Mouse (Mus musculus) heart, postnatal 0 days (tissue): ENCODE measurements around the gene Spata18. TPM values are rescaled to one million over a fixed set of nuclear protein-coding genes. Genes with fewer than 3 reads are reported as not detected.

Source experiments
- ATAC-seq: fragments of 200-750 bp; cut with Nextera tagmentation; 2 replicates; pipeline ENCODE4 v1.8.0; 2017; ENCODE audit warnings: low read depth, moderate number of reproducible peaks, moderate library complexity; ENCODE audit not compliant: insufficient read depth
- DNase-seq: peaks from one replicate; pipeline ENCODE4 v3.0.0-alpha.2; 2016; ENCODE audit warnings: low spot score
- H3K27ac ChIP-seq: fragments of 300-500 bp; sonication (generic); 2 replicates; pipeline ENCODE4 v1.5.1; 2014; ENCODE audit warnings: low read depth, mild to moderate bottlenecking
- H3K27me3 ChIP-seq: fragments of 300-500 bp; sonication (generic); 2 replicates; pipeline ENCODE4 v1.6.1; 2014; ENCODE audit warnings: low read length, mixed read lengths; ENCODE audit not compliant: control insufficient read depth, insufficient read depth
- H3K36me3 ChIP-seq: fragments of 300-500 bp; sonication (generic); replicated peaks from 2 replicates; pipeline ENCODE4 v1.6.1; 2014; ENCODE audit warnings: low read length, mixed read lengths; ENCODE audit not compliant: control insufficient read depth, insufficient read depth
- H3K4me1 ChIP-seq: fragments of 300-500 bp; sonication (generic); 2 replicates; pipeline ENCODE4 v1.6.1; 2014; ENCODE audit warnings: antibody characterized with exemption; ENCODE audit not compliant: control insufficient read depth, insufficient read depth
- H3K4me2 ChIP-seq: fragments of 300-500 bp; sonication (generic); 2 replicates; pipeline ENCODE4 v1.6.1; 2014; ENCODE audit warnings: low read depth, mild to moderate bottlenecking, low read length, moderate library complexity
- H3K4me3 ChIP-seq: fragments of 300-500 bp; sonication (generic); 2 replicates; pipeline ENCODE4 v1.5.1; 2014; ENCODE audit warnings: low read depth, low read length
- H3K9ac ChIP-seq: fragments of 300-500 bp; sonication (generic); replicated peaks from 2 replicates; pipeline ENCODE4 v1.6.1; 2014; ENCODE audit warnings: low read depth, low read length, mixed read lengths
- H3K9me3 ChIP-seq: fragments of 300-500 bp; sonication (generic); replicated peaks from 2 replicates; pipeline ENCODE4 v1.6.1; 2016; ENCODE audit warnings: low read length; ENCODE audit not compliant: control insufficient read depth
- CTCF ChIP-seq: IDR thresholded peaks from 2 replicates; pipeline ENCODE4 v1.5.1; 2016; ENCODE audit warnings: antibody characterized with exemption, control low read depth, low read depth
- EP300 ChIP-seq: IDR thresholded peaks from 2 replicates; pipeline ENCODE4 v1.6.1; 2016; ENCODE audit warnings: antibody characterized with exemption, low read depth
- WGBS: fragments of 180-500 bp; shearing (Covaris S2); extraction: QIAGEN DNeasy Blood & Tissue Kit; methylation state at CpG from one replicate; pipeline ENCODE4 v1.1.7; 2014; 5-methylcytosine and 5-hydroxymethylcytosine counted together
- polyA plus RNA-seq: library from polyadenylated mRNA; unstranded; fragments of >200 nt; fragmentation: Nextera tagmentation; extraction: Ambion mirVana; gene quantifications from 2 replicates; pipeline ENCODE4 v1.2.1, GENCODE M21; 2015
- total RNA-seq: library from RNA; depleted of rRNA; stranded (reverse); fragments of >200 nt; gene quantifications from 2 replicates; pipeline ENCODE4 v1.2.3, GENCODE M21; 2014; ENCODE audit warnings: low replicate concordance; rRNA removed

Gene Spata18
- total and polyA plus RNA-seq, 2 experiments from 2014 or later, result 0.27 to 0.87 TPM

DNA sequence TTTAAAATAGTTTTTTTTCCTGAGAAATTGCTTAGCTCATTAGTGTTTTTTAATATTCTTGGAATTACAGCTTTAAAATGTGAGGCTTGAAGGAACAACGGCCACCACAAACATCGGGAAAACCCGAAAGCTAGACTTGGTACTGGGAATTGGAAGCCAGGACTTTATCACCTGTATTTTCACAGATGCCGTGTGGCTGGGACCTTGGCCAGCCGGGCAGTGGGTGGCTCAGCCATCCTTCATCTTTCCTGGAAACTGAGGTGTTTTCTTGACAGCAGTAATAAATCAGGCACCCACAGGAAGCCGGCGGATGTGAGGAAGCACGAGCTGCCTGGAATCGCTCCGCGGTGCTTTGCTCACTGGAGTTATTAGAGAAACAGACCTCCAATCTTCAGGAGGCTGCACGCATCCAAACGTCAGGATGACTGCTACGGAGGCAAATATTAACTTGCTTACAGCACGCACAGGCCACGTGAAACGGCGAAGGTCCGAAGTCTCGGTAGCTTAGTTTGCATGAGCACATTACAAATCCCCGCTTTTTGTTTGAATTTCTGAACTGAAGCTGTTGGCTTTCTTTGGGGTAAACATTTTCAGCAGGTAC is 70.6 kb downstream of the Spata18 start:
- Histone ChIP-seq H3K9me3 (no peaks in the 10 kb centered on the region), H3K4me1 (no peaks in the 10 kb centered on the region), H3K27me3 (no peaks in the 10 kb centered on the region), H3K27ac (no peak overlapping the region), H3K36me3 (no peaks in the 10 kb centered on the region), H3K9ac (no peak overlapping the region), H3K4me2 (no peak overlapping the region), H3K4me3 (no peak overlapping the region)
- WGBS, result 76% methylated on average over 21 of the region's 21 CpGs
- no peak for TF ChIP-seq CTCF
- TF ChIP-seq EP300, result no peak
- ATAC-seq, result no peak
- DNase-seq, result no peak

DNA sequence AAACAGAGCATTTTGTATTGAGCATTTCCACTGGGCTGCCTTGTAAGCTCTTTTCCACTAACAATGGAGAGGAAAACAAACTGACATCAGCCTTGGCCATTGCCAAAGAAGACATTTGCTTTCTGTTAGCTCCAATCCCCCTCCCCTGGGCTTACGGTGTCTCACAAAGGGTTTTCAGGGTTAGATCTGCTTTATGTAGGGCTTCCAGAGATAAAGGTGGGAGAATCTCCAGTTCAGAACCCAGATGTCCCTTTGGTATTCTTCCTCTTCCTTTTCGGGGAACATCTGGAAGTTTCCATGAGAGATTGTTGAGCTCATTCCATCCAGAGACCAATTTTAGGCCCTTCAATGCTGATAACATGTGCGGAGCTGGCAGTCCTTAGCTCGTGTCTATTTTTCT is 74.8 kb downstream of the Spata18 start:
- H3K36me3 ChIP-seq, result no peaks in the 10 kb centered on the region
- H3K4me3 ChIP-seq, result no peak overlapping the region
- H3K27me3 ChIP-seq, result no peaks in the 10 kb centered on the region
- no peak overlapping the region for H3K27ac ChIP-seq
- DNase-seq (peak; percentile 22), ATAC-seq (0 out of 2 replicates have a peak, but pooled peaks have one; percentile 27)
- no peak for TF ChIP-seq EP300
- TF ChIP-seq CTCF, result no peak
- WGBS, result 57% methylated on average over 4 of the region's 4 CpGs
- no peaks in the 10 kb centered on the region for H3K9me3 ChIP-seq
- H3K4me2 ChIP-seq, result no peak overlapping the region
- H3K9ac ChIP-seq, result no peak overlapping the region
- no peaks in the 10 kb centered on the region for H3K4me1 ChIP-seq

DNA sequence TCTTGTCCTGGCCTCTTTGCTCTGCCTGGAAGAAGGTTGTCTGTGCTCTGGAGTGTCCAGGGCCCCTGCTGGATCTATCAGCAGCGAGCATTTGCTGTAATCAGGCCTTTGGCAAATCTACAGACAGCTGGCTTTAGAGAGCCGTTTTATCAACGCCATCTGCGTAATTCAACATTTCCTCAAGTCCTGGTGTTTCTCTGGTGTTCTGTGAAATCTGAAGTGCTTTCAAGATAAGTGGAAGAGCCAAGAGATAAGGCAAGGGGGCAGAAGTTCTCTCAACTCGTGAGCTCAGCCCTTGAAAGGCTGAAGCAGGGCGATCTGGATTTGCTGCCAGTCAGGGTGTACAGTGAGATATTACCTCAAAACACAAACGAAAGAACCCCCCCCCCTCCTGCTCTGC is 77.5 kb downstream of the Spata18 start:
- WGBS, result 21% methylated on average over 7 of the region's 7 CpGs
- no peak overlapping the region for H3K27ac ChIP-seq
- H3K4me2 ChIP-seq, result no peak overlapping the region
- H3K4me1 ChIP-seq, result no peaks in the 10 kb centered on the region
- no peak for ATAC-seq
- no peak overlapping the region for H3K9ac ChIP-seq
- H3K36me3 ChIP-seq, result no peaks in the 10 kb centered on the region
- H3K27me3 ChIP-seq, result no peaks in the 10 kb centered on the region
- TF ChIP-seq CTCF (no peak), EP300 (no peak)
- no peak overlapping the region for H3K4me3 ChIP-seq
- DNase-seq, result no peak
- H3K9me3 ChIP-seq, result no peaks in the 10 kb centered on the region

Other genes with a start within 250 kb of the Spata18 start
- gene Cwh43, start 245.3 kb upstream of the Spata18 start, total RNA-seq, result not detected in 2 replicates
- 0.08 TPM in 1 of 2 replicates, not detected in the other for gene Cwh43, start 245.3 kb upstream of the Spata18 start, polyA plus RNA-seq
- 5.2 and 5.6 TPM in 2 replicates for gene Dcun1d4, start 170.4 kb upstream of the Spata18 start, total RNA-seq
- 9.9 and 10.4 TPM in 2 replicates for gene Dcun1d4, start 170.4 kb upstream of the Spata18 start, polyA plus RNA-seq
- gene Lrrc66, start 18.9 kb upstream of the Spata18 start, total RNA-seq, result 0.23 TPM in 1 of 2 replicates, not detected in the other
- gene Lrrc66, start 18.9 kb upstream of the Spata18 start, polyA plus RNA-seq, result 0.07 TPM in 1 of 2 replicates, not detected in the other
- 20.8 and 25.2 TPM in 2 replicates for gene Sgcb, start 3.6 kb upstream of the Spata18 start, total RNA-seq
- gene Sgcb, start 3.6 kb upstream of the Spata18 start, polyA plus RNA-seq, result 46.9 and 49.0 TPM in 2 replicates